Mouse (Mus musculus) olfactory bulb, adult 2 months (tissue): ENCODE measurements around the gene Oasl1.

Experiments used
- CTCF ChIP-seq: fragments of 200-500 bp; IDR thresholded peaks from 2 replicates; pipeline ENCODE4 v1.5.1; 2012; ENCODE audit warnings: low read depth, mild to moderate bottlenecking, low read length, moderate library complexity; ENCODE audit not compliant: insufficient read depth
- POLR2A ChIP-seq: fragments of 200-500 bp; IDR thresholded peaks from 2 replicates; pipeline ENCODE4 v1.6.1; 2012; ENCODE audit warnings: mild to moderate bottlenecking, low read depth, low read length, moderate library complexity; ENCODE audit not compliant: insufficient read depth

DNA sequence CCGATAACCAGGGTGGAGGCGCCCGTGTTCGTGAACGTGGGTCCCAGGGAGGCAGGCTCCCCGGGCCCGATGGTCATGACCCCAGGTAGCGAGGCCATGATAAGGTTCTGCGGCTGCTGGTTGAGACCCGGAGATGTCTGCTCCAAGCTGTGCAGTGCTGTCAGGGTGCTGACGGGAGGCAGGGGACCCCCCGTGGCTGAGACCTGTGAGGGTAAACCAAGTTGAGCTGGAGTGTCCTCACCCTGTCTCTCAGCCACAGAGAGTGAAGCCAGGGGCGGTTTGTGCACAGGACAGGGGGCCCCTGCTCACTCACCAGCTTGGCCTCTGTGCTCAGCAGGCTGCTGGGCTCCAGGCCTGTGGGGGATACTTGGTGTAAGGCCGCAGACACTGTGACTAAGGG lies 30.3 kb downstream of the Oasl1 start:
- TF ChIP-seq POLR2A (no peak), CTCF (no peak)
